Mouse (Mus musculus): ENCODE measurements at regions not wholly inside any gene's neighbourhood (a gene's known extent, or its start where the extent isn't known, plus 50 kb on each side); places are given as distances from the start of the nearest gene placed in this dataset.

GRCm38 (mm10) chr1:57510359-57511120, 103.6 kb upstream of the Tyw5 start:
- TF ChIP-seq FLI1 (IDR thresholded peaks at IDR 0.05; ENCODE audit: low read length): no peak
- TF ChIP-seq GATA1 (IDR thresholded peaks at IDR 0.05; ENCODE audit: borderline replicate concordance, low read length): no peak
- no peaks in the 10 kb centered on the region; the same call in 1 of the 2 replicates for H3K9me3 ChIP-seq
- no peak overlapping the region for H3K4me3 ChIP-seq (replicated peaks)
- H3K4me1 ChIP-seq: no peaks in the 10 kb centered on the region
- H3K36me3 ChIP-seq (replicated peaks; ENCODE audit: low read length): no peaks in the 10 kb centered on the region
- H3K27me3 ChIP-seq (replicated peaks): no peaks in the 10 kb centered on the region

DNA sequence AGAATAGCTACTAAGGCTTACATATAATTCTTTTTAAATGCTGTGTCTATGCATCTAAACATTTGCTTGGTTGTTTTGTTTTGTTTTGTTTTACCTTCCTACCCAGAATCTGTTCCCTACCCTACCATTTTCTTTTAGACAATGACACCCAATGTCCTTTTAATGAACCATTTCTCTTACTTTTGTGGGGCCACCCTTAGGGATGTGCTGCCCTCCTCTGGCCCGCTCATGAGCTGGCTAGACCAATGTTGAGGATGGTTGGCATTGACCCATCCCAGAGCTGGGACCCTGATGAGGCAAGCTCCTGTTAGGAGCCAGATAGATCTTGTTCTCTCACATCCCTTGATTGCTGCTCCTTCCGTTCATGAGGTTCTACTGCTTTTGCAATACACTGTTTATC, 105.0 kb upstream of the Tyw5 start:
- no peaks in the 10 kb centered on the region for H3K27me3 ChIP-seq (replicated peaks)
- H3K36me3 ChIP-seq (replicated peaks; ENCODE audit: low read length): no peaks in the 10 kb centered on the region
- H3K4me3 ChIP-seq (replicated peaks): no peak overlapping the region
- H3K4me1 ChIP-seq: no peaks in the 10 kb centered on the region
- no peaks in the 10 kb centered on the region; the same call in 1 of the 2 replicates for H3K9me3 ChIP-seq
- TF ChIP-seq FLI1 (IDR thresholded peaks at IDR 0.05; ENCODE audit: low read length) (no peak), GATA1 (IDR thresholded peaks at IDR 0.05; ENCODE audit: borderline replicate concordance, low read length) (no peak)

GRCm38 (mm10) chr1:57512516-57512915, 105.6 kb upstream of the Tyw5 start:
- no peak overlapping the region for H3K4me3 ChIP-seq (replicated peaks)
- no peaks in the 10 kb centered on the region for H3K36me3 ChIP-seq (replicated peaks; ENCODE audit: low read length)
- H3K4me1 ChIP-seq: no peaks in the 10 kb centered on the region
- no peaks in the 10 kb centered on the region for H3K27me3 ChIP-seq (replicated peaks)
- H3K9me3 ChIP-seq: no peaks in the 10 kb centered on the region; the same call in 1 of the 2 replicates
- TF ChIP-seq FLI1 (IDR thresholded peaks at IDR 0.05; ENCODE audit: low read length) (no peak), GATA1 (IDR thresholded peaks at IDR 0.05; ENCODE audit: borderline replicate concordance, low read length) (no peak)

GRCm38 (mm10) chr1:57525965-57526364, 119.1 kb upstream of the Tyw5 start:
- H3K36me3 ChIP-seq (replicated peaks; ENCODE audit: low read length): no peaks in the 10 kb centered on the region
- H3K4me1 ChIP-seq: no peaks in the 10 kb centered on the region
- peaks cover 11% of the 10 kb centered on the region; the same call in 1 of the 2 replicates for H3K9me3 ChIP-seq
- no peak for TF ChIP-seq GATA1 (IDR thresholded peaks at IDR 0.05; ENCODE audit: borderline replicate concordance, low read length)
- TF ChIP-seq FLI1 (IDR thresholded peaks at IDR 0.05; ENCODE audit: low read length): no peak
- H3K4me3 ChIP-seq (replicated peaks): no peak overlapping the region
- no peaks in the 10 kb centered on the region for H3K27me3 ChIP-seq (replicated peaks)

GRCm38 (mm10) chr1:57528703-57529102, 121.8 kb upstream of the Tyw5 start:
- Histone ChIP-seq H3K27me3 (replicated peaks) (no peaks in the 10 kb centered on the region), H3K36me3 (replicated peaks; ENCODE audit: low read length) (no peaks in the 10 kb centered on the region), H3K4me3 (replicated peaks) (no peak overlapping the region), H3K9me3 (peaks cover 11% of the 10 kb centered on the region; the same call in 1 of the 2 replicates), H3K4me1 (no peaks in the 10 kb centered on the region)
- TF ChIP-seq GATA1 (IDR thresholded peaks at IDR 0.05; ENCODE audit: borderline replicate concordance, low read length): no peak
- TF ChIP-seq FLI1 (IDR thresholded peaks at IDR 0.05; ENCODE audit: low read length): no peak

DNA sequence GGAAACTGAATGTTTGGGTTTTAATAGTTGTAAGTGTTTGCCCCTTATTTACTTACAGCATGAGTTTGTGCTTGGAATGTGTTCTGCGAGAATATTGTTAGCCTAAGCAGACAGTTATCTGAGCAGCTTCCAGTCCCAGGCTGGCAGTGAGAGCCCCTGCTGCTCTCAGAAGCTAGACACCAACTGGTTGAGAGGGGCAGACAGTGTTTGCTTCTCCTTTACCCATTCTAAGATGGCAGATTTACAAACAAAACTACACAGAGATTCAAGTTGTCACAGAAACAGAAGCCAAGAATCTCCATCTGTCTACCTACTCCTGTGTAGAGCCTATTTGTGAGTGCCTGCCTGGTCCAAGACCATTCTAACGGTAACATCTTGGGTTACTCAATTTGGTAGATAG, 122.4 kb upstream of the Tyw5 start:
- H3K4me1 ChIP-seq: no peaks in the 10 kb centered on the region
- H3K4me3 ChIP-seq (replicated peaks): no peak overlapping the region
- H3K27me3 ChIP-seq (replicated peaks): no peaks in the 10 kb centered on the region
- H3K36me3 ChIP-seq (replicated peaks; ENCODE audit: low read length): no peaks in the 10 kb centered on the region
- TF ChIP-seq FLI1 (IDR thresholded peaks at IDR 0.05; ENCODE audit: low read length) (no peak), GATA1 (IDR thresholded peaks at IDR 0.05; ENCODE audit: borderline replicate concordance, low read length) (no peak)
- peaks cover 11% of the 10 kb centered on the region; the same call in 1 of the 2 replicates for H3K9me3 ChIP-seq

DNA sequence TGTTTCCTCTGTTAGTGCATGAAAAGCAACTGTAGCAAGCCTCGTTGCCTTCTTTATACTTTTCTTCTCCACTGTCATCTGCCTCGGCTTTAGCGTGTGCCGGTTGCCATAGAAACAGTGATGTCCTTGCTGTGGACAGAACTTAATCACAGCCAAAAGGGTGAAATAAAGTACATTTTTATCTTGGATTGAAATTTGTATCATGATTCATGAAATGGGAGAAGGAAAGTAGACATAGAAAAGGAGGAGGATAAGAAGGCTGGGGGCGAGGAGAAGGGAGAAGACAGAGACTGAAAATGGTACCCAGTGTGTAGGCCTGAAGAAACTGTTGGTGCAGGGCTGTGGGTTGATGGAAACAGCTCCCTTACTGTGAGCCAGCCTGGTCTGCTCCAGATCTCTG, 130.5 kb upstream of the Tyw5 start:
- H3K9me3 ChIP-seq: 0 out of 2 replicates have a peak, but pooled peaks cover 6% of the 10 kb centered on the region
- no peaks in the 10 kb centered on the region for H3K4me1 ChIP-seq
- H3K36me3 ChIP-seq (replicated peaks; ENCODE audit: low read length): no peaks in the 10 kb centered on the region
- no peaks in the 10 kb centered on the region for H3K27me3 ChIP-seq (replicated peaks)
- no peak for TF ChIP-seq GATA1 (IDR thresholded peaks at IDR 0.05; ENCODE audit: borderline replicate concordance, low read length)
- TF ChIP-seq FLI1 (IDR thresholded peaks at IDR 0.05; ENCODE audit: low read length): no peak
- no peak overlapping the region for H3K4me3 ChIP-seq (replicated peaks)

DNA sequence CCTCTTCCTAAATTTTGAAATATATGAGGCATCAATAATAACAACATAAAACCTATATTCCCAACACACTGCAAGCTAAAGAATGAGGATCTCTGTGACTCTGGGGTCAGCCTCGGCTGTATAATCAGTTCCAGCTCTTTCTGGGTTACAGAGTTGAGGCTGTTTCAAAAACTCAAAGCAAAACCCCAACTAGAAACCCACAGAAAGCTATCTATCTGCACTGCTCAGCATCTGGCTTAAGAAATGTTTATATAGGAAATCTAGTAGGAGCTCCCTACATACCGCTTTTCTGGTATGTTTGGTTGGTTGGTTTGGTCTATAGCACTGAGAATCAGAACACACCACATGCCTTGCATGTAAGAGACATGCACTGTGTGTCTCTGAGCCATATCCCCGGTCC, 137.8 kb upstream of the Tyw5 start:
- Histone ChIP-seq H3K4me1 (no peaks in the 10 kb centered on the region), H3K27me3 (replicated peaks) (no peaks in the 10 kb centered on the region), H3K36me3 (replicated peaks; ENCODE audit: low read length) (no peaks in the 10 kb centered on the region), H3K9me3 (peaks cover 3% of the 10 kb centered on the region; the same call in 1 of the 2 replicates), H3K4me3 (replicated peaks) (no peak overlapping the region)
- TF ChIP-seq FLI1 (IDR thresholded peaks at IDR 0.05; ENCODE audit: low read length): no peak
- TF ChIP-seq GATA1 (IDR thresholded peaks at IDR 0.05; ENCODE audit: borderline replicate concordance, low read length): no peak

DNA sequence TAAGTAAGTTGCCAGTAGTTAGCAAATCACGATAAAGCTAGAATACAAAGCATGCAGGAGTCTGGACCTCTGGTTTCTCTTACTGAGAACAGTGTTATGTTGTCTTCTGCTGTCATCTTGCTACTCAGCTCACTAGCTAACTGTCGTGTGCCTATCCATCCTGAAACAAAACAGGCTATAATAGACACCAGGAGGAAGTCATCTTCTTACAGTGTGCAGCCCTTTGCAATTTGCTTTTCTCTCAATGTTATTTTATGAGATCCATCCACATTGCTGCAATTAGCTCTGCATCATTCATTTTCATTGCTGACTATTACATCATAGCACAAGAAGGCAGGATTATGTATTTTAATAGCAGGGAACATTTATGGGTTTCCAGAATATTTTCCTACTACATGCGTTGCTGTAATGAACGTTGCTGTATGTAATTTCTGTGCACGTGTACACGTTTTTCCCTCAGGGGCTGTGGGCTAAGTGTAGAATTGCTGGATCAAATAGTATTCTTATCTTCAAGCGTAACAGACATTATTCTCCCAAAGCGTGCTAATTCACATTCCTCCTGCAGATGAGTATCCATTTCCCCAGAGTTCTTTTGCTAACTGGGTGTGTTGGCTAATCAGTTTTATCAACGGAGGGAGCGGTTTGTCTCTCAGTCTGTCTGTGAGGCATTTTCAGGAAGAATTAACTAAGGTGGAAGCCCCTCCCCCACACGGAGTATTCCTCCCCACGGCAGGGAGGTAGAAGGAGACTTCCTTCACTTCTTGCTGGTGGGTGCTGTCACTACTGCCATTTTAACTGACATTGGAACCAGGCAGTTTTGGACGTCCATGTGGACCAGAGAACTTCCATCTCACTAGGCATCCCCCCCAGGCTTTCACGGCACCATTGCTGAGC, 139.1 kb upstream of the Tyw5 start:
- Histone ChIP-seq H3K4me1 (no peaks in the 10 kb centered on the region), H3K27me3 (replicated peaks) (no peaks in the 10 kb centered on the region), H3K36me3 (replicated peaks; ENCODE audit: low read length) (no peaks in the 10 kb centered on the region), H3K9me3 (peaks cover 3% of the 10 kb centered on the region; the same call in 1 of the 2 replicates), H3K4me3 (replicated peaks) (no peak overlapping the region)
- no peak for TF ChIP-seq FLI1 (IDR thresholded peaks at IDR 0.05; ENCODE audit: low read length)

- H3K9me3 ChIP-seq: peaks cover 7% of the 10 kb centered on the region
- TF ChIP-seq GATA1 (IDR thresholded peaks at IDR 0.05; ENCODE audit: borderline replicate concordance, low read length) (no peak), FLI1 (IDR thresholded peaks at IDR 0.05; ENCODE audit: low read length) (no peak)
Measured at GRCm38 (mm10) chr1:57561517-57561916, 154.6 kb upstream of the Tyw5 start.

More at GRCm38 (mm10) chr1:57561517-57561916, 154.6 kb upstream of the Tyw5 start:
- Histone ChIP-seq H3K4me1 (no peaks in the 10 kb centered on the region), H3K36me3 (replicated peaks; ENCODE audit: low read length) (no peaks in the 10 kb centered on the region), H3K27me3 (replicated peaks) (no peaks in the 10 kb centered on the region), H3K4me3 (replicated peaks) (no peak overlapping the region)

Data from megakaryocyte, embryonic 14.5 days (primary cell).